10 mouse cellular contexts compared by ENCODE assay signal in the genomic region with DNA sequence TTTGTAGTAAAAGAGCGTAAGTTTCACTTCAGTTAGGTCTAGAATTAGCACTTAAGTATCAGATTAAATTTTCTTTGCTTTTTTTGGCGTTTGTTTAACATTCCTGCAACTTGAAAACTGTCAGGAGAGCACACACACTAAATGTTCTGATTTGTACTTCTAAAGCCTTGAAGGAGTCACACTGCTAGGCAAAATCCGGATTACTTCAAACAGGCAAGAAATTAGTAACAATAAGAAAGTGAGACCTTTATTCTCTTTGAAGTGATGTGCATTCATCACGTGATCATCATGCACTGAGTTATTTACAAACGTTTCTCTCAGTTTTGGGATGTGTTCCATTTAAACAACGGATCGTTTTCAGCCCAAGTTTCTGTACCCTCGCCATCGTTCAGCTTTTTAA. TPM values are rescaled to one million over a fixed set of nuclear protein-coding genes. Genes with fewer than 3 reads are reported as not detected.
A peak's percentile ranks its signal among the peaks of the same experiment; 100 is the strongest.
DNase-seq lines count a peak whose midpoint lies in the region; ATAC-seq and TF ChIP-seq lines count a peak whose summit lies in the region.
"Had no signal": no experiment of that assay in that cellular context is flagged by ENCODE, and none has a peak within 500 bp of the region (broad histone marks: within the 10 kb centered on the region; RNA-seq: fewer than 3 reads in every experiment).

No protein-coding gene starts in this region.

- peak overlapping the region; percentile 73 for H3K4me2 ChIP-seq in lung, postnatal 0 days (replicated peaks; ENCODE audit: low read depth, low read length)
- peak overlapping the region; percentile 83 for H3K4me2 ChIP-seq in liver, embryonic 12.5 days
- peak overlapping the region; percentile 78 for H3K4me2 ChIP-seq in stomach, postnatal 0 days (replicated peaks; ENCODE audit: low read depth)

- DNase-seq in embryo, embryonic 10.5 days (ENCODE audit: low spot score), result peak; percentile 17
- no peak for DNase-seq in embryo, embryonic 11 days
- peak; percentile 25 for DNase-seq in lung, postnatal 0 days (ENCODE audit: low spot score)
- no peak for DNase-seq in lung, postnatal 14 days
- no peak for DNase-seq in stomach, postnatal 0 days (ENCODE audit: low spot score)
- DNase-seq in spleen, postnatal 4 days (ENCODE audit: low spot score in 2 of 2), result no peak
- DNase-seq in urinary bladder, postnatal 4 days (ENCODE audit: low spot score in 2 of 2), result no peak
- DNase-seq: kidney, adult 8-10 months; right cerebral cortex, adult 18-20 months had no signal

- no peaks in the 10 kb centered on the region for H3K9me3 ChIP-seq in lung, postnatal 0 days (ENCODE audit: low read length)
- no peaks in the 10 kb centered on the region for H3K9me3 ChIP-seq in liver, embryonic 12.5 days (replicated peaks)
- H3K9me3 ChIP-seq in stomach, postnatal 0 days (ENCODE audit: control insufficient read depth, low read length), result no peaks in the 10 kb centered on the region

- no peak for TF ChIP-seq CTCF in lung, postnatal 0 days (IDR thresholded peaks at IDR 0.05)
- no peak for TF ChIP-seq CTCF in stomach, postnatal 0 days (IDR thresholded peaks at IDR 0.05; ENCODE audit: low read depth)

- no peak overlapping the region for H3K27ac ChIP-seq in lung, postnatal 0 days (ENCODE audit: low read length)
- H3K27ac ChIP-seq in liver, embryonic 12.5 days, result no peak overlapping the region
- no peak overlapping the region for H3K27ac ChIP-seq in stomach, postnatal 0 days (replicated peaks)

- H3K9ac ChIP-seq in lung, postnatal 0 days (replicated peaks; ENCODE audit: low read depth), result no peak overlapping the region
- H3K9ac ChIP-seq in liver, embryonic 12.5 days, result peak overlapping the region; percentile 96
- no peak overlapping the region for H3K9ac ChIP-seq in stomach, postnatal 0 days (ENCODE audit: low read length)

- H3K27me3 ChIP-seq in lung, postnatal 0 days (replicated peaks; ENCODE audit: insufficient read depth, low read length), result no peaks in the 10 kb centered on the region
- no peaks in the 10 kb centered on the region for H3K27me3 ChIP-seq in liver, embryonic 12.5 days (replicated peaks)
- H3K27me3 ChIP-seq in stomach, postnatal 0 days (ENCODE audit: control insufficient read depth, insufficient read depth, low read length), result no peaks in the 10 kb centered on the region

- 18% methylated on average over 9 of the region's 9 CpGs for WGBS in lung, postnatal 0 days
- 59% methylated on average over 9 of the region's 9 CpGs for WGBS in liver, embryonic 12.5 days (ENCODE audit: insufficient replicate concordance)
- 25% methylated on average over 9 of the region's 9 CpGs for WGBS in stomach, postnatal 0 days

- ATAC-seq in lung, postnatal 0 days, result no peak
- no peak for ATAC-seq in liver, embryonic 12.5 days
- ATAC-seq in stomach, postnatal 0 days (ENCODE audit: low FRiP score, low TSS enrichment), result no peak

- no peaks in the 10 kb centered on the region for H3K36me3 ChIP-seq in lung, postnatal 0 days (ENCODE audit: insufficient read depth, low read length)
- no peaks in the 10 kb centered on the region for H3K36me3 ChIP-seq in liver, embryonic 12.5 days
- H3K36me3 ChIP-seq in stomach, postnatal 0 days (ENCODE audit: control insufficient read depth, insufficient read depth, low read length), result no peaks in the 10 kb centered on the region

- peak overlapping the region; percentile 90; the same call in 1 of the 2 replicates for H3K4me3 ChIP-seq in lung, postnatal 0 days (ENCODE audit: low read depth, low read length)
- peak overlapping the region; percentile 75 for H3K4me3 ChIP-seq in liver, embryonic 12.5 days
- peak overlapping the region; percentile 20; the same call in 1 of the 2 replicates for H3K4me3 ChIP-seq in stomach, postnatal 0 days (ENCODE audit: low read depth, low read length)

- peaks cover 8% of the 10 kb centered on the region for H3K4me1 ChIP-seq in lung, postnatal 0 days (ENCODE audit: insufficient read depth, low read depth, low read length)
- H3K4me1 ChIP-seq in liver, embryonic 12.5 days, result peaks cover 35% of the 10 kb centered on the region
- H3K4me1 ChIP-seq in stomach, postnatal 0 days (replicated peaks; ENCODE audit: control insufficient read depth, insufficient read depth), result 0 out of 2 replicates have a peak, but pooled peaks cover 3% of the 10 kb centered on the region

- no peak for TF ChIP-seq EP300 in lung, postnatal 0 days (IDR thresholded peaks at IDR 0.05)
- no peak for TF ChIP-seq EP300 in stomach, postnatal 0 days (optimal IDR thresholded peaks at IDR 0.05)

RNA-seq across cellular contexts. Expression of a gene that starts 1.4 kb away (rescaled TPM):
- 3.2 and 4.1 TPM in 2 replicates for polyA plus RNA-seq in lung, postnatal 0 days (2015; fragmentation: Nextera tagmentation; extraction: Ambion mirVana)
- polyA plus RNA-seq in liver, embryonic 12.5 days (2016; fragmentation: Nextera tagmentation; extraction: Ambion mirVana), result 3.5 and 3.7 TPM in 2 replicates
- 1.7 and 2.2 TPM in 2 replicates for polyA plus RNA-seq in stomach, postnatal 0 days (2015; fragmentation: Nextera tagmentation; extraction: Ambion mirVana)

RNA-seq across cellular contexts. Expression of a gene that starts 1.6 kb away (rescaled TPM):
- polyA plus RNA-seq in lung, postnatal 0 days (2015; fragmentation: Nextera tagmentation; extraction: Ambion mirVana), result 14.3 and 17.7 TPM in 2 replicates
- polyA plus RNA-seq in liver, embryonic 12.5 days (2016; fragmentation: Nextera tagmentation; extraction: Ambion mirVana), result 13.3 and 16.5 TPM in 2 replicates
- polyA plus RNA-seq in stomach, postnatal 0 days (2015; fragmentation: Nextera tagmentation; extraction: Ambion mirVana), result 13.2 and 14.5 TPM in 2 replicates

Comparison
In these comparisons a context has a peak if more than half of its experiments do, and no peak if none do; other contexts are left out.
1. DNase-seq: peak in embryo, embryonic 10.5 days (single experiment) and lung, postnatal 0 days (single experiment); none in embryo, embryonic 11 days (single experiment), lung, postnatal 14 days (single experiment), stomach, postnatal 0 days (single experiment), spleen, postnatal 4 days (0 of 2) and urinary bladder, postnatal 4 days (0 of 2).
2. H3K4me3 ChIP-seq: peak in every context shown above with its lines; median percentile 90 in lung, postnatal 0 days; 75 in liver, embryonic 12.5 days; 20 in stomach, postnatal 0 days.
3. Peak in every context shown above with its lines, with median percentiles within 50 percentile points of each other: H3K4me2 ChIP-seq.